Mouse (Mus musculus) heart, adult 2 months (tissue): ENCODE measurements around the gene Trafd1.

Experiments
- CTCF ChIP-seq: fragments of 200-600 bp; IDR thresholded peaks from 2 replicates; pipeline ENCODE4 v1.8.1; 2022; ENCODE audit warnings: antibody characterized with exemption, mild to moderate bottlenecking, moderate library complexity
- EP300 ChIP-seq: fragments of 200-500 bp; IDR thresholded peaks from 2 replicates; pipeline ENCODE4 v1.6.1; 2011; ENCODE audit warnings: low read depth, low read length, control low read depth; ENCODE audit not compliant: insufficient read depth
- POLR2A ChIP-seq: fragments of 200-500 bp; IDR thresholded peaks from 2 replicates; pipeline ENCODE4 v1.6.1; 2011; ENCODE audit warnings: mild to moderate bottlenecking, low read depth, low read length, control low read depth; ENCODE audit not compliant: insufficient read depth

DNA sequence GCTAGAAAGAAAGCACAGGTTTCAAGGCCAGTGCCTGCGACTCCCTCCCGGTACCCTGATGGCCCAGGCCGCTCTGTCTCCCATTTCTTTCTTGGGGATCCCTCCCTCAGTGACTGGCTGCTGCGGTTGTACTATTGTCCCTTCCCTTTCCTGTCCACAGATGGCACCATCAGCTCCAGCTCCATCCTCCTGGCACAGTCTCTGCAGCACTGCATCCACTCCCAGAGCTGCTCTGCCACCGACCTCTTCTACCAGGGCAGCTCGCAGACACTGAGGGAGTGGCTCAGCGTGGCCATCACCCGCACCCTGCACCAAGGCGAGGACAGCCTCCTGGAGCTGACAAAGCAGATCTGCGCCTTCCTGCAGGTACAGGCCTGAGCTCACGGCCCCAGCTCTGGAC lies 42.9 kb downstream of the Trafd1 start:
- TF ChIP-seq CTCF, result no peak
- no peak for TF ChIP-seq EP300
- TF ChIP-seq POLR2A, result no peak
